Mouse (Mus musculus) cortical plate, adult 2 months (tissue): ENCODE measurements around the gene Hvcn1.

Experiments
- CTCF ChIP-seq: fragments of 200-500 bp; IDR thresholded peaks from 2 replicates; pipeline ENCODE4 v1.5.1; 2011; ENCODE audit warnings: mild to moderate bottlenecking, control low read depth, low read length; ENCODE audit not compliant: insufficient read depth; ENCODE audit errors: extremely low read depth
- POLR2A ChIP-seq: fragments of 200-500 bp; IDR thresholded peaks from 2 replicates; pipeline ENCODE4 v1.6.1; 2011; ENCODE audit warnings: mild to moderate bottlenecking, low read length, control low read depth; ENCODE audit not compliant: insufficient read depth; ENCODE audit errors: extremely low read depth

DNA sequence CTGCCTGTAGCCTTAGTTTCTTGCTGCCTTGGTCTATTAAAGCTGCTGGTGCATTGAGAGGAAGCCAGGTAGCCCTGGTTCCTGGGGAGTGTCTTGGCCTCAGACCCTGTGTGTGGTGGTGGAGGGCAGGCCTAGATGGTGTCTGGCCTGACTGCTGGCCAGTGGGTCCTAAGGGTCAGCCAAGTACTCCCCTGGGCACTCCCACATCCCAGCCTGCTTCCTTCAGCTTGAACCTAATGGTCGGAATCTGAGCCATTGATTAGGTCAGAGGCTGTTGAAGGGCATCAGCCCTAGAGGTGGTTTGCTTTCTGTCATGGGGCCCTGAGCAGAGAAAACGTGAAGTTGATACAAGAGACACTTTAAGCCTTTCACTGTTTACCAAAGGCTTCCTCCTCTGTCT, 31.2 kb upstream of the Hvcn1 start:
- TF ChIP-seq POLR2A (no peak), CTCF (no peak)
